Mouse (Mus musculus): ENCODE results near the gene Chn2. TPM values are rescaled to one million over a fixed set of nuclear protein-coding genes. Genes with fewer than 3 reads are reported as not detected.

Gene Chn2
- polyA plus RNA-seq, 1 experiment, result not detected

DNA sequence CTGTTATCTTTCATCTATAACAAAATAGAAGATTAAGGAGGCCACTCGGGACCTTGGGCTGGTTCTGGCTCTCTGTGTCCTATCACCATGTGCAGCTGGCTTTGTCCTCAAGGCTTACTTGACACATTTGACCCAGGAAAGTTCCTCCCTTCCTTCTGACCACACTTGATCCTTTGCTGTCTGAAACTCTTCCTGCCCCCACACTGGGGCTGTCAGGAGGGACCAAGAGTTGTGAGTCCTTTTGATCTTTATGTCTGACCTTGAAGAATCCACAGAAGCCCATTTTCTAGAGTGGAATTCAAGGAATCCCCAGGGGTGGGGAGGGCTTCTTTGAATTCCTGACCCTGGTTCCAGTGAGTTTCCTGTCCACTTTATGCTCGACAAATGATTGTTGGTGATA, 21.3 kb upstream of the Chn2 start:
- H3K4me3 ChIP-seq (replicated peaks), result no peak overlapping the region
- no peaks in the 10 kb centered on the region for H3K4me1 ChIP-seq (ENCODE audit: control insufficient read depth)
- no peaks in the 10 kb centered on the region for H3K36me3 ChIP-seq (ENCODE audit: control insufficient read depth)
- H3K27me3 ChIP-seq (ENCODE audit: control insufficient read depth), result peaks cover 12% of the 10 kb centered on the region
- TF ChIP-seq GATA1 (IDR thresholded peaks at IDR 0.05; ENCODE audit: low read length), result no peak
- no peaks in the 10 kb centered on the region for H3K9me3 ChIP-seq (ENCODE audit: control insufficient read depth, low read length)

DNA sequence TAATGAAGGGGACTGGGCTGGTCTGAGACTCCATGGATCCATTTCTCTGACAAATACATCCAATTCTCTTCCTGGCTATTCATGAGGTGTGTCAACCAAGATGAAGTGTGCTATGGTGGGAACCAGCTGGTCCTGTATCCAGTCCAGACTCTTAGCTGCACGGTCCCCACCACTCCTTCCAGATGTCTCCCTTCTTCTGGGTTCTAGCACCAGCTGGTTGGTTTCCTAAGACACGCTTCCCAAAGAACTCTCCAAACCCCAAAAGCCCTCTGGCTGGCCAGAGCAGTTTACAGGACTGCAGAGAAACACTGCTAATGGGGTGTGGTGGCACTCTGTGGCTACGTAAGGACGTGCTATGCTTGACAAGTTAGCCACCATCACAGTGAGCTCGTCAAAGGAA, 20.5 kb upstream of the Chn2 start:
- TF ChIP-seq TAL1 (IDR thresholded peaks at IDR 0.05; ENCODE audit: low read length) (no peak), GATA1 (IDR thresholded peaks at IDR 0.05; ENCODE audit: low read length) (no peak)
- Histone ChIP-seq H3K36me3 (ENCODE audit: control insufficient read depth) (no peaks in the 10 kb centered on the region), H3K4me3 (replicated peaks) (no peak overlapping the region), H3K9me3 (ENCODE audit: control insufficient read depth, low read length) (no peaks in the 10 kb centered on the region), H3K27me3 (ENCODE audit: control insufficient read depth) (peaks cover 12% of the 10 kb centered on the region), H3K4me1 (ENCODE audit: control insufficient read depth) (no peaks in the 10 kb centered on the region)

DNA sequence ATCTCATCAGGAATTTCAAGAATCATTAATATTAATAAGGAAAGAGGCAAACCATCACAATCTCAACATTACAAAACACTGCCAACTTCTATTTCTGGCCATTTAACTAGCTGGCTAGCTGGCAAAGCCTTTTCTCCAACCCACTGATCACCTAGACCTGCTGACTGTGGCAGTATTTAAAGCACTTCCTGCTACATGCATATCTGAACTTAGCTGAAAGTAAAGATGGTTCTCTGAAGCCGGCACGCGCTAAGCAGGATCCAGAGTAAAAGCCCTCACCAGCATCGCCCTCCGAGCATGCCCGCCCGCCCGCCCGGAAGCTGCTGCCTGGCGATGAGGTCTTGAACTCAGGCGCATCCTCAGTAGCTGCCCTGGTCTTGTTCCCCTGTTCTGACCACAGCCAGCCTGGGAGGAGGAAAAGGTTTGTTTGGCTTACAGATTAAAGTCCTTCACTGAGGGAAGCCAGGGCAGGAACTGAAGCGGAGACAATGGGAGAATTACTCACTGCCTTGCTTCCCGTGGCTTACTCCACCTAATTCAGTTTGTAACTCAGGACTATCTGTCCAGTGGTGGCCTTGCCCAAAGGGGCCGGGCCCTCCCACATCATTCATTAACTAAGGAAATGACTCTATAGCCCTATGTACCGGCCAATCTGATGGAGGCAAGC, 18.1 kb upstream of the Chn2 start:
- TF ChIP-seq TAL1 (IDR thresholded peaks at IDR 0.05; ENCODE audit: low read length), result no peak
- no peak for TF ChIP-seq GATA1 (IDR thresholded peaks at IDR 0.05; ENCODE audit: low read length)

DNA sequence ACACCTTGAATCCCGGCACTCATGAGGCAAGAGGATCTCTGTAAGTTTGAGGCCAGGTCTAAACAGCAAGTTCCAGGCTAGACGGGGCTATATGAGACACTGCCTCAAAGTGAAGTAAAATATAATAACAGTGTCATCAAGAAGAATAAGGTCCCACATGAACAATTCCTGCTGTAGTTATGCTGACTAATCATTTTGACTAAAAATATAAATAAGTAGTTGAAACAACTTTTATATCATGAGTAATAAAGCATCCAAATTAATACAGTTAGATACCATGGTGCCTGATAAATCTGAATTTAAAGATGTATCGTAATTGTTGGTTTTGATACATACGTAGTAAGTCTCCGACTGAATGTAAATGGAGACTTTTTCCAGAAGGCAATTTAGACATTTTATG, 15.5 kb upstream of the Chn2 start:
- Histone ChIP-seq H3K4me3 (replicated peaks) (no peak overlapping the region), H3K9me3 (ENCODE audit: control insufficient read depth, low read length) (no peaks in the 10 kb centered on the region), H3K4me1 (ENCODE audit: control insufficient read depth) (no peaks in the 10 kb centered on the region), H3K36me3 (ENCODE audit: control insufficient read depth) (no peaks in the 10 kb centered on the region), H3K27me3 (ENCODE audit: control insufficient read depth) (peaks cover 12% of the 10 kb centered on the region)
- no peak for TF ChIP-seq GATA1 (IDR thresholded peaks at IDR 0.05; ENCODE audit: low read length)
- no peak for TF ChIP-seq TAL1 (IDR thresholded peaks at IDR 0.05; ENCODE audit: low read length)

More for the DNA sequence above, 18.1 kb upstream of the Chn2 start:
- Histone ChIP-seq H3K4me3 (replicated peaks) (no peak overlapping the region), H3K36me3 (ENCODE audit: control insufficient read depth) (no peaks in the 10 kb centered on the region), H3K4me1 (ENCODE audit: control insufficient read depth) (no peaks in the 10 kb centered on the region), H3K9me3 (ENCODE audit: control insufficient read depth, low read length) (no peaks in the 10 kb centered on the region), H3K27me3 (ENCODE audit: control insufficient read depth) (peaks cover 12% of the 10 kb centered on the region)

DNA sequence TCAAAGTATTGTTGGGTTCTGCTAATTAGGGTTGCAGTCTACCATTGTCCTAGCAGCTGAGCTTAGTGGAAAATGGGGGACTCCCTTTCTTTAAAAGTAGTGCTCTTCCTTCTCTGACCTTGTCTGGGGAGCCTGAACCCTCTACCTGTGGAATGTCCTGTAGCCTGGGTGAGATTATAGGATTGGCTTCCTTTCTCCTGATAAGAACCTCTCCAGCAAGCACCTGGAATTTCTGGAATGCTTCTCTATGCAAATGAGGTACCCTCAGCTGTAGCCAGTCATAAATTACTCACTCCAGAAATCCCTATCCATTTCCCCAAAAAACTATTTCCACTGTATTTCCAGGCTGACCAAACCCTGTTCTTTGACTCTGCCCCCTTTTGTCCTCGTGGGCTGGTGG, 10.6 kb upstream of the Chn2 start:
- Histone ChIP-seq H3K36me3 (ENCODE audit: control insufficient read depth) (no peaks in the 10 kb centered on the region), H3K9me3 (ENCODE audit: control insufficient read depth, low read length) (no peaks in the 10 kb centered on the region)
- TF ChIP-seq GATA1 (IDR thresholded peaks at IDR 0.05; ENCODE audit: low read length) (no peak), TAL1 (IDR thresholded peaks at IDR 0.05; ENCODE audit: low read length) (no peak)

DNA sequence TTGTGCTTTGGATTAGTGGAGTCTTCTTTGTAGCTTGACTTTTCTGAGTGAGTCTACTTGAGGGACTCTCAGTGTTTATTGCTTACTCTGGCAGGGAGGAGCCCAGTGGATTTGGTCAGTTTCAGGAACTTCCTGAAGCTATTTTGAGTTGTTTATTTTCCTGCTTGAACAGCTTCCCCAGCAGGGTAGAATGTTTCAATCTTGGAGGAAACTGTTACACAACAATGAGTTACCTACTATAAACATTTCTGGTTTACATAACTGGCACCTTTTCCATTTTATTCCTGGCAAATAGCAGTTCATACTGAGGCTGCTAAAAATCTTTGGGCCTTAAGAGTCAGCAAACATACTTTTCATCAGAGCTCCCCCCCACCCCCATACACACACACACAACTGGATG, 9.0 kb upstream of the Chn2 start:
- H3K4me3 ChIP-seq (replicated peaks), result no peak overlapping the region
- H3K36me3 ChIP-seq (ENCODE audit: control insufficient read depth), result no peaks in the 10 kb centered on the region
- no peaks in the 10 kb centered on the region for H3K9me3 ChIP-seq (ENCODE audit: control insufficient read depth, low read length)
- no peak for TF ChIP-seq GATA1 (IDR thresholded peaks at IDR 0.05; ENCODE audit: low read length)
- TF ChIP-seq TAL1 (IDR thresholded peaks at IDR 0.05; ENCODE audit: low read length), result no peak
- H3K27me3 ChIP-seq (ENCODE audit: control insufficient read depth), result no peaks in the 10 kb centered on the region
- no peaks in the 10 kb centered on the region for H3K4me1 ChIP-seq (ENCODE audit: control insufficient read depth)

More for the DNA sequence above, 10.6 kb upstream of the Chn2 start:
- H3K4me3 ChIP-seq (replicated peaks), result no peak overlapping the region
- no peaks in the 10 kb centered on the region for H3K27me3 ChIP-seq (ENCODE audit: control insufficient read depth)
- no peaks in the 10 kb centered on the region for H3K4me1 ChIP-seq (ENCODE audit: control insufficient read depth)

DNA sequence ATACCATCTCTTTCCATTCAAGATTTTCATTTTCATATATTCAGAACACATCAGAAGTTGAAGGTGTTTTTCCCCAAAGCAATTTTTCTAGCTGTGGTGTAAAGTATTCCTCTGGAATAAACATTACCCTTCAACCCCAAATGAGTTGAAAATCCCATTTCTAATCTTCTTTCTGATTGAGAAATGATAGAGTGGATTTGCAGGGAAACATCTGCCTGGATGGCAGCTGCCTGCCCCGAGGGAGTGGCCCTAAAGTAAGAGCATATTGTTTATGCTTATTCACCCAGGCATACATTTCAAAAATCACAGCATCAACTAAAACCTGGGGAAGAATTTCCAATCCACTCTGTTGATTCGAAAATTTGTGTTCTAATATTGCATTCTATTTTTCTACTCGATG, 8.6 kb upstream of the Chn2 start:
- Histone ChIP-seq H3K9me3 (ENCODE audit: control insufficient read depth, low read length) (no peaks in the 10 kb centered on the region), H3K27me3 (ENCODE audit: control insufficient read depth) (no peaks in the 10 kb centered on the region), H3K36me3 (ENCODE audit: control insufficient read depth) (no peaks in the 10 kb centered on the region), H3K4me3 (replicated peaks) (no peak overlapping the region), H3K4me1 (ENCODE audit: control insufficient read depth) (no peaks in the 10 kb centered on the region)
- TF ChIP-seq GATA1 (IDR thresholded peaks at IDR 0.05; ENCODE audit: low read length) (no peak), TAL1 (IDR thresholded peaks at IDR 0.05; ENCODE audit: low read length) (no peak)

DNA sequence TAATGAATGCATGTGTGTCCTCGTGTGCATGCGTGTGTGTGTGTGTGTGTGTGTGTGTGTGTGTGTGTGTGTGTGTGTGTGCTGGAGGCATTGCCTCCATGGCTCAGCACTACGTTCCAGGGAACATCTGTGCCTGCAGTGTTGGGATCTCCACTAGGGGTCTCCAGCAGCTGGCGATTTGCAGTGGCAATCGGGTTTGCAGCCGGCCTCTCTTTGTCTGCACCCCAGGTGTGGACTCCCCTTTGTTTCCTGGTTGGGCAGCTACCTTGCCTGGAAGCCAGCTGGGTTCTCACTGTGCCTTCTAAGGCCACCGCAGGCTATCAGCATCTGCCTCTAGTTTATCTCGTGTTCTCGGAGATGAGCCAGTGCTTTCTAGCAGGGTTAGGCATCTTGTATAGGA, 4.9 kb upstream of the Chn2 start:
- Histone ChIP-seq H3K9me3 (ENCODE audit: control insufficient read depth, low read length) (no peaks in the 10 kb centered on the region), H3K36me3 (ENCODE audit: control insufficient read depth) (no peaks in the 10 kb centered on the region), H3K4me1 (ENCODE audit: control insufficient read depth) (no peaks in the 10 kb centered on the region), H3K4me3 (replicated peaks) (no peak overlapping the region), H3K27me3 (ENCODE audit: control insufficient read depth) (peaks cover 21% of the 10 kb centered on the region)
- TF ChIP-seq GATA1 (IDR thresholded peaks at IDR 0.05; ENCODE audit: low read length) (no peak), TAL1 (IDR thresholded peaks at IDR 0.05; ENCODE audit: low read length) (no peak)

DNA sequence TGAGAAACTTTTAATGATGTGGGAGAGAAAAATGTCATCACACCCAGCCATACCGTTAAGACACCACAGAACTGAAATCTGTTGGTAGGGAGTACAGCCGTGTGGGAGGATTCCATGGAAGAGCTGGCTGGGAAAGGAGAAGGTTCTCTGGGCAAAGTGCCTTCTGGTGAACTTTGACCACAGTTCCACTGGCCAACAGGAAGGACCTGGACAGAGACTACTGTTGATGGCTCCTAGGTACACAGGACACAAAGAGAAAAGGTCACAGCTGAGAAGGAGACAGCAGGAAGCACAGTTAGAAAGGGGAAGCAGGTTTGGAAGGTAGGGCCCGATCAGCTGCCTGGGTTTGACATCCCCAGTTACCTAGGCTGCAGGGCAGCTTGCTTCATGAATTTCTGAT, 3.8 kb upstream of the Chn2 start:
- no peaks in the 10 kb centered on the region for H3K9me3 ChIP-seq (ENCODE audit: control insufficient read depth, low read length)
- no peak overlapping the region for H3K4me3 ChIP-seq (replicated peaks)
- no peaks in the 10 kb centered on the region for H3K4me1 ChIP-seq (ENCODE audit: control insufficient read depth)
- no peaks in the 10 kb centered on the region for H3K36me3 ChIP-seq (ENCODE audit: control insufficient read depth)
- TF ChIP-seq TAL1 (IDR thresholded peaks at IDR 0.05; ENCODE audit: low read length) (no peak), GATA1 (IDR thresholded peaks at IDR 0.05; ENCODE audit: low read length) (no peak)
- peaks cover 31% of the 10 kb centered on the region for H3K27me3 ChIP-seq (ENCODE audit: control insufficient read depth)

DNA sequence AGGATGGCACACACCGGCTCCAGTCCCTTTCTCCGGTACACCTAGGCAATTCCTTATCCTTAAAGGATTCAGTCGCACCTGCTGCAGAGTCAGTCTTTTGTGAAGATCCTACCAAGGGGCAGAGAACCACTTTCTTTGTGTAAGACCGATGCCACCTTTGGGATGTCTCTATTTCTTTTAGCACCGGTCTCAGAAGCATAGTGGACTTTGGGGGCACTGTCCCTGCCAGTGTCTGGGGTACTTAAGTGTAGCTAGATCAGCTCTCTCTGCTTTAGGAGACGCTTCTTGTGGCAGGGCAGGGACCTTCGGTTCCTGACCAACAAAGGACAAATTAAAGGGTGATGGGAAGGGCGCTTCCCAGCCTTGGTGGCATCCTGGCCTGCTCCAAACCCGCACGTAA, 488 bp upstream of the Chn2 start:
- TF ChIP-seq TAL1 (IDR thresholded peaks at IDR 0.05; ENCODE audit: low read length), result no peak
- TF ChIP-seq GATA1 (IDR thresholded peaks at IDR 0.05; ENCODE audit: low read length), result no peak
- Histone ChIP-seq H3K4me3 (replicated peaks) (no peak overlapping the region), H3K27me3 (ENCODE audit: control insufficient read depth) (peaks cover 48% of the 10 kb centered on the region), H3K4me1 (ENCODE audit: control insufficient read depth) (no peaks in the 10 kb centered on the region), H3K9me3 (ENCODE audit: control insufficient read depth, low read length) (no peaks in the 10 kb centered on the region), H3K36me3 (ENCODE audit: control insufficient read depth) (no peaks in the 10 kb centered on the region)

All from erythroblast, embryonic 14.5 days (primary cell).